Mouse (Mus musculus): Measurements from ENCODE around the gene Fpr-rs3. TPM values are rescaled to one million over a fixed set of nuclear protein-coding genes. Genes with fewer than 3 reads are reported as not detected.

Gene Fpr-rs3
- polyA plus RNA-seq (2012; rRNA removed) (not detected in 2 replicates), polyA plus RNA-seq (2014; fragmentation: Nextera tagmentation; extraction: Ambion mirVana) (not detected in 2 replicates)

- Histone ChIP-seq H3K4me1 (ENCODE audit: control insufficient read depth, insufficient read depth, low read length) (no peaks in the 10 kb centered on the region), H3K4me2 (replicated peaks; ENCODE audit: low read depth, low read length, severe bottlenecking) (no peak within 1 kb of the TSS), H3K27me3 (ENCODE audit: control insufficient read depth, insufficient read depth, low read length) (no peaks in the 10 kb centered on the region), H3K27ac (replicated peaks; ENCODE audit: low read depth, low read length) (no peak within 1 kb of the TSS), H3K9ac (ENCODE audit: low read depth, low read length, severe bottlenecking) (no peak within 1 kb of the TSS), H3K36me3 (ENCODE audit: control insufficient read depth, insufficient read depth, low read length) (no peaks in the 10 kb centered on the region), H3K4me3 (replicated peaks; ENCODE audit: low read length) (no peak within 1 kb of the TSS), H3K9me3 (ENCODE audit: control insufficient read depth, low read length) (peaks cover 6% of the 10 kb centered on the region; the same call in 1 of the 2 replicates)
- no peak for TF ChIP-seq POLR2A (IDR thresholded peaks at IDR 0.05; ENCODE audit: borderline replicate concordance, extremely low read depth, insufficient read depth, insufficient read length)
- no peak for DNase-seq (ENCODE audit: low spot score)
- ATAC-seq (ENCODE audit: low FRiP score, low read depth) = no peak
Observed at GRCm38 (mm10) chr17:20624777-20625176, at the start of gene Fpr-rs3. TSS of gene Fpr-rs3 (minus strand) at chr17:20624877.

- ATAC-seq (ENCODE audit: low FRiP score, low read depth) (no peak), DNase-seq (ENCODE audit: low spot score) (no peak)
- Histone ChIP-seq H3K27ac (replicated peaks; ENCODE audit: low read depth, low read length) (no peak within 1 kb of the TSS), H3K9me3 (ENCODE audit: control insufficient read depth, low read length) (no peaks in the 10 kb centered on the region), H3K4me2 (replicated peaks; ENCODE audit: low read depth, low read length, severe bottlenecking) (no peak within 1 kb of the TSS), H3K27me3 (ENCODE audit: control insufficient read depth, insufficient read depth, low read length) (no peaks in the 10 kb centered on the region), H3K36me3 (ENCODE audit: control insufficient read depth, insufficient read depth, low read length) (no peaks in the 10 kb centered on the region), H3K9ac (ENCODE audit: low read depth, low read length, severe bottlenecking) (no peak within 1 kb of the TSS), H3K4me1 (ENCODE audit: control insufficient read depth, insufficient read depth, low read length) (no peaks in the 10 kb centered on the region), H3K4me3 (replicated peaks; ENCODE audit: low read length) (no peak within 1 kb of the TSS)
- TF ChIP-seq POLR2A (IDR thresholded peaks at IDR 0.05; ENCODE audit: borderline replicate concordance, extremely low read depth, insufficient read depth, insufficient read length) = no peak
- 25% methylated on average over 1 of the region's 1 CpGs for WGBS
Observed at GRCm38 (mm10) chr17:20596323-20596722, 28.4 kb downstream of the Fpr-rs3 start, which contains the start of gene Vmn2r110. TSS of gene Vmn2r110 (minus strand) at chr17:20596423.

Other genes starting within 250 kb of the Fpr-rs3 start
- gene Vmn1r224, start 210.7 kb downstream of the Fpr-rs3 start, polyA plus RNA-seq (2012; rRNA removed) = not detected in 2 replicates
- gene Vmn1r224, start 210.7 kb downstream of the Fpr-rs3 start, polyA plus RNA-seq (2014; fragmentation: Nextera tagmentation; extraction: Ambion mirVana) = not detected in 2 replicates
- gene Vmn2r108, start 143.5 kb downstream of the Fpr-rs3 start, polyA plus RNA-seq (2012; rRNA removed) = not detected in 2 replicates
- not detected in 2 replicates for gene Vmn2r108, start 143.5 kb downstream of the Fpr-rs3 start, polyA plus RNA-seq (2014; fragmentation: Nextera tagmentation; extraction: Ambion mirVana)
- not detected in 2 replicates for gene Vmn1r225, start 126.7 kb downstream of the Fpr-rs3 start, polyA plus RNA-seq (2012; rRNA removed)
- gene Vmn1r225, start 126.7 kb downstream of the Fpr-rs3 start, polyA plus RNA-seq (2014; fragmentation: Nextera tagmentation; extraction: Ambion mirVana) = not detected in 2 replicates
- not detected in 2 replicates for gene Vmn2r109, start 60.1 kb downstream of the Fpr-rs3 start, polyA plus RNA-seq (2012; rRNA removed)
- not detected in 2 replicates for gene Vmn2r109, start 60.1 kb downstream of the Fpr-rs3 start, polyA plus RNA-seq (2014; fragmentation: Nextera tagmentation; extraction: Ambion mirVana)
- not detected in 2 replicates for gene Vmn2r110, start 28.5 kb downstream of the Fpr-rs3 start, polyA plus RNA-seq (2012; rRNA removed)
- 0.03 and 0.07 TPM in 2 replicates for gene Vmn2r110, start 28.5 kb downstream of the Fpr-rs3 start, polyA plus RNA-seq (2014; fragmentation: Nextera tagmentation; extraction: Ambion mirVana)
- gene Vmn1r226, start 58.0 kb upstream of the Fpr-rs3 start, polyA plus RNA-seq (2012; rRNA removed) = not detected in 2 replicates
- not detected in 2 replicates for gene Vmn1r226, start 58.0 kb upstream of the Fpr-rs3 start, polyA plus RNA-seq (2014; fragmentation: Nextera tagmentation; extraction: Ambion mirVana)
- gene Vmn1r227, start 105.0 kb upstream of the Fpr-rs3 start, polyA plus RNA-seq (2012; rRNA removed) = not detected in 2 replicates
- not detected in 2 replicates for gene Vmn1r227, start 105.0 kb upstream of the Fpr-rs3 start, polyA plus RNA-seq (2014; fragmentation: Nextera tagmentation; extraction: Ambion mirVana)
- gene Vmn1r228, start 161.3 kb upstream of the Fpr-rs3 start, polyA plus RNA-seq (2012; rRNA removed) = not detected in 2 replicates
- not detected in 2 replicates for gene Vmn1r228, start 161.3 kb upstream of the Fpr-rs3 start, polyA plus RNA-seq (2014; fragmentation: Nextera tagmentation; extraction: Ambion mirVana)
- not detected in 2 replicates for gene Vmn1r229, start 186.7 kb upstream of the Fpr-rs3 start, polyA plus RNA-seq (2012; rRNA removed)
- gene Vmn1r229, start 186.7 kb upstream of the Fpr-rs3 start, polyA plus RNA-seq (2014; fragmentation: Nextera tagmentation; extraction: Ambion mirVana) = not detected in 2 replicates
- not detected in 2 replicates for gene Vmn1r230, start 215.6 kb upstream of the Fpr-rs3 start, polyA plus RNA-seq (2012; rRNA removed)
- gene Vmn1r230, start 215.6 kb upstream of the Fpr-rs3 start, polyA plus RNA-seq (2014; fragmentation: Nextera tagmentation; extraction: Ambion mirVana) = not detected in 2 replicates

All from limb, embryonic 14.5 days (tissue).